31 mouse cellular contexts compared by ENCODE assay signal in the genomic region with DNA sequence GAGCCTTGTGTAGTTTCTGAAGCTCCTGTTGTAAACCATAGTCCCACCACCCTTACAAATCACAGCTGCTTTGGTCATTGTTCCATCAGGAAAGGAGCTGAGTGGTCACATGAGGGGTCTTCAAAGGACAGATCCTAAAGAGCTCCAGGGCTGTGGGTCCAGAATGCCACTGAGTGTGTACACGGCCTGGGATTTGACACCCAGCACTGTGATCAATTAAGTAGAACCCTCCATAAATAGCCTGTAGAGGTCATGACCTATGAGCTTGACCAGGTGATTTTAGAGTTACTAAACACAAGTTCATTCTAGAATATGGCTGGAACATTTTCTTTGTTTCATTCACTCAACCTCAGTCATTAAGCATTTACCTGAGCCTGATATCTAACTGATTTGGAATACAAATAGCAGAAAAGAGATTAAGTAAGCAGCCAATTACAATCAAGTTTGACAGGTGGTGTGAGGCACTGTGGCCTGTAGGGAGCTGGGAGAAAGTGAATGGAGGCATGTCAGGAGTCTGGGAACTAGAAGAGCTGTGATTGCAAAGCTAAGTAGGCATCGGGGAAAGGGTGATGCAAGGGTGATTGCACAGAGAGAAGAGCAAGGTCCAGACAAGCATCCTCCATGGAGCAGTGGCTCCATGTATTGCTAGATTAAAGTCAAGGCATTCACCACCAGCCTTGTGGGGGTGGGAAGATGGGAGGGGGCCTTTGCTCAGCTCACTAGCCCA. TPM values are rescaled to one million over a fixed set of nuclear protein-coding genes. Genes with fewer than 3 reads are reported as not detected.
DNase-seq lines count a peak whose midpoint lies in the region; ATAC-seq and TF ChIP-seq lines count a peak whose summit lies in the region.
"Had no signal": no experiment of that assay in that cellular context is flagged by ENCODE, and none has a peak within 500 bp of the region (broad histone marks: within the 10 kb centered on the region; RNA-seq: fewer than 3 reads in every experiment).

No protein-coding gene starts in this region.

- TF ChIP-seq EP300 in heart, postnatal 0 days (IDR thresholded peaks at IDR 0.05; ENCODE audit: low read depth) = no peak
- TF ChIP-seq EP300 in stomach, postnatal 0 days (optimal IDR thresholded peaks at IDR 0.05) = no peak

- 53% methylated on average over 2 of the region's 2 CpGs for WGBS in heart, postnatal 0 days
- WGBS in midbrain, embryonic 13.5 days = 80% methylated on average over 2 of the region's 2 CpGs
- WGBS in midbrain, postnatal 0 days = 80% methylated on average over 2 of the region's 2 CpGs
- WGBS in midbrain, embryonic 16.5 days = 77% methylated on average over 2 of the region's 2 CpGs
- 49% methylated on average over 2 of the region's 2 CpGs for WGBS in stomach, postnatal 0 days

- no peaks in the 10 kb centered on the region for H3K9me3 ChIP-seq in heart, postnatal 0 days (replicated peaks; ENCODE audit: control insufficient read depth, low read length)
- no peaks in the 10 kb centered on the region for H3K9me3 ChIP-seq in midbrain, embryonic 13.5 days
- no peaks in the 10 kb centered on the region for H3K9me3 ChIP-seq in midbrain, postnatal 0 days (ENCODE audit: low read length)
- H3K9me3 ChIP-seq in midbrain, embryonic 16.5 days (replicated peaks; ENCODE audit: control insufficient read depth, low read length, poor library complexity, severe bottlenecking) = no peaks in the 10 kb centered on the region
- H3K9me3 ChIP-seq in stomach, postnatal 0 days (ENCODE audit: control insufficient read depth, low read length) = no peaks in the 10 kb centered on the region
- H3K9me3 ChIP-seq: embryonic facial prominence, embryonic 12.5 days; forebrain, embryonic 12.5 days; heart, embryonic 13.5 days; midbrain, embryonic 12.5 days had no signal

- no peak for ATAC-seq in heart, postnatal 0 days (ENCODE audit: insufficient read depth, low read depth)
- ATAC-seq in midbrain, embryonic 13.5 days = 0 out of 2 replicates have a peak, but pooled peaks have one; percentile 40
- no peak for ATAC-seq in midbrain, postnatal 0 days (ENCODE audit: low FRiP score)
- peak; percentile 66; the same call in 1 of the 2 replicates for ATAC-seq in midbrain, embryonic 16.5 days
- ATAC-seq in stomach, postnatal 0 days (ENCODE audit: low FRiP score, low TSS enrichment) = peak; percentile 94
- no peak for ATAC-seq in frontal cortex, adult (ENCODE audit: low TSS enrichment)

- no peak overlapping the region for H3K9ac ChIP-seq in heart, postnatal 0 days (replicated peaks; ENCODE audit: low read depth, low read length)
- H3K9ac ChIP-seq in midbrain, embryonic 13.5 days (replicated peaks) = no peak overlapping the region
- no peak overlapping the region for H3K9ac ChIP-seq in midbrain, postnatal 0 days (replicated peaks; ENCODE audit: low read length, poor library complexity, severe bottlenecking)
- no peak overlapping the region for H3K9ac ChIP-seq in midbrain, embryonic 16.5 days (ENCODE audit: low read depth, low read length)
- H3K9ac ChIP-seq in stomach, postnatal 0 days (ENCODE audit: low read length) = no peak overlapping the region
- H3K9ac ChIP-seq: embryonic facial prominence, embryonic 12.5 days; forebrain, embryonic 12.5 days; heart, embryonic 13.5 days; hindbrain, embryonic 14.5 days; midbrain, embryonic 12.5 days had no signal

- no peaks in the 10 kb centered on the region; the same call in 1 of the 2 replicates for H3K4me1 ChIP-seq in heart, postnatal 0 days (ENCODE audit: control insufficient read depth, insufficient read depth)
- H3K4me1 ChIP-seq in midbrain, embryonic 13.5 days (replicated peaks) = no peaks in the 10 kb centered on the region
- no peaks in the 10 kb centered on the region for H3K4me1 ChIP-seq in midbrain, postnatal 0 days (ENCODE audit: insufficient read depth, low read length)
- H3K4me1 ChIP-seq in midbrain, embryonic 16.5 days (ENCODE audit: control insufficient read depth, insufficient read depth, low read length) = no peaks in the 10 kb centered on the region
- no peaks in the 10 kb centered on the region for H3K4me1 ChIP-seq in stomach, postnatal 0 days (replicated peaks; ENCODE audit: control insufficient read depth, insufficient read depth)
- H3K4me1 ChIP-seq: forebrain, embryonic 12.5 days; midbrain, embryonic 12.5 days had no signal

- H3K4me2 ChIP-seq in heart, postnatal 0 days (ENCODE audit: low read depth, low read length) = no peak overlapping the region
- no peak overlapping the region for H3K4me2 ChIP-seq in midbrain, embryonic 13.5 days (replicated peaks)
- no peak overlapping the region for H3K4me2 ChIP-seq in midbrain, postnatal 0 days (ENCODE audit: low read depth, low read length, poor library complexity, severe bottlenecking)
- no peak overlapping the region for H3K4me2 ChIP-seq in midbrain, embryonic 16.5 days (ENCODE audit: low read length)
- no peak overlapping the region for H3K4me2 ChIP-seq in stomach, postnatal 0 days (replicated peaks; ENCODE audit: low read depth)
- H3K4me2 ChIP-seq: embryonic facial prominence, embryonic 12.5 days; forebrain, embryonic 12.5 days; heart, embryonic 13.5 days; hindbrain, embryonic 14.5 days; midbrain, embryonic 12.5 days had no signal

- no peak for TF ChIP-seq CTCF in heart, postnatal 0 days (IDR thresholded peaks at IDR 0.05; ENCODE audit: low read depth)
- no peak for TF ChIP-seq CTCF in midbrain, postnatal 0 days (IDR thresholded peaks at IDR 0.05)
- no peak for TF ChIP-seq CTCF in stomach, postnatal 0 days (IDR thresholded peaks at IDR 0.05; ENCODE audit: low read depth)

- H3K4me3 ChIP-seq in heart, postnatal 0 days (ENCODE audit: low read depth, low read length) = no peak overlapping the region
- H3K4me3 ChIP-seq in midbrain, embryonic 13.5 days (replicated peaks) = no peak overlapping the region
- no peak overlapping the region for H3K4me3 ChIP-seq in midbrain, postnatal 0 days (ENCODE audit: low read depth, low read length)
- no peak overlapping the region for H3K4me3 ChIP-seq in midbrain, embryonic 16.5 days (ENCODE audit: low read depth, low read length)
- no peak overlapping the region for H3K4me3 ChIP-seq in stomach, postnatal 0 days (ENCODE audit: low read depth, low read length)
- H3K4me3 ChIP-seq: embryonic facial prominence, embryonic 12.5 days; forebrain, embryonic 12.5 days; gastrocnemius, adult 2 months; heart, embryonic 13.5 days; midbrain, embryonic 12.5 days had no signal

- peaks cover 42% of the 10 kb centered on the region for H3K36me3 ChIP-seq in heart, postnatal 0 days (replicated peaks; ENCODE audit: control insufficient read depth, insufficient read depth, low read length)
- peaks cover 45% of the 10 kb centered on the region for H3K36me3 ChIP-seq in midbrain, embryonic 13.5 days
- H3K36me3 ChIP-seq in midbrain, postnatal 0 days (ENCODE audit: insufficient read depth, low read length) = peaks cover 33% of the 10 kb centered on the region
- H3K36me3 ChIP-seq in midbrain, embryonic 16.5 days (ENCODE audit: control insufficient read depth, insufficient read depth, low read length) = peaks cover 29% of the 10 kb centered on the region
- peaks cover 18% of the 10 kb centered on the region for H3K36me3 ChIP-seq in stomach, postnatal 0 days (ENCODE audit: control insufficient read depth, insufficient read depth, low read length)

- DNase-seq in heart, postnatal 0 days (ENCODE audit: low spot score) = no peak
- DNase-seq in heart, postnatal 4 days = no peak
- no peak for DNase-seq in midbrain, postnatal 0 days (ENCODE audit: low spot score)
- peak; percentile 64 for DNase-seq in stomach, postnatal 0 days (ENCODE audit: low spot score)
- no peak for DNase-seq in urinary bladder, postnatal 10 days (ENCODE audit: low spot score)
- DNase-seq: adrenal gland, postnatal 10 days; cerebellum, adult 2 months; cerebellum, postnatal 25 days; gastrocnemius, adult 2 months; layer of hippocampus, postnatal 36 days; lung, adult 18-20 months; lung, postnatal 10 days; right cerebral cortex, postnatal 14 days; spleen, adult 18-20 months; thymus, adult 2 months had no signal

- peak overlapping the region; percentile 23; the same call in 1 of the 2 replicates for H3K27ac ChIP-seq in heart, postnatal 0 days (ENCODE audit: low read depth)
- no peak overlapping the region for H3K27ac ChIP-seq in midbrain, embryonic 13.5 days
- no peak overlapping the region for H3K27ac ChIP-seq in midbrain, postnatal 0 days (ENCODE audit: low read depth, low read length)
- H3K27ac ChIP-seq in midbrain, embryonic 16.5 days (ENCODE audit: low read length) = no peak overlapping the region
- H3K27ac ChIP-seq in stomach, postnatal 0 days (replicated peaks) = peak overlapping the region; percentile 61; the same call in 1 of the 2 replicates
- H3K27ac ChIP-seq: embryonic facial prominence, embryonic 12.5 days; forebrain, embryonic 12.5 days; gastrocnemius, adult 2 months; hindbrain, embryonic 14.5 days; midbrain, embryonic 12.5 days had no signal

- no peaks in the 10 kb centered on the region for H3K27me3 ChIP-seq in heart, postnatal 0 days (ENCODE audit: control insufficient read depth, insufficient read depth, low read length)
- no peaks in the 10 kb centered on the region for H3K27me3 ChIP-seq in midbrain, embryonic 13.5 days
- no peaks in the 10 kb centered on the region for H3K27me3 ChIP-seq in midbrain, postnatal 0 days (ENCODE audit: insufficient read depth, low read length)
- H3K27me3 ChIP-seq in midbrain, embryonic 16.5 days (ENCODE audit: control insufficient read depth, insufficient read depth, low read depth, low read length) = no peaks in the 10 kb centered on the region
- H3K27me3 ChIP-seq in stomach, postnatal 0 days (ENCODE audit: control insufficient read depth, insufficient read depth, low read length) = no peaks in the 10 kb centered on the region
- H3K27me3 ChIP-seq: embryonic facial prominence, embryonic 12.5 days; forebrain, embryonic 12.5 days; heart, embryonic 13.5 days; midbrain, embryonic 12.5 days had no signal

RNA-seq across cellular contexts. Expression of gene Osbp, which starts 30.1 kb away (rescaled TPM):
- 32.7 and 43.2 TPM in 2 replicates for total RNA-seq in heart, postnatal 0 days (2014; rRNA removed; ENCODE audit: low replicate concordance)
- polyA plus RNA-seq in heart, postnatal 0 days (2015; fragmentation: Nextera tagmentation; extraction: Ambion mirVana) = 4.7 and 5.1 TPM in 2 replicates
- 10 to 100 TPM; 69.5 to 71.2 TPM for total RNA-seq in heart, postnatal 4 days (2021)
- 3.9 and 4.1 TPM in 2 replicates for polyA plus RNA-seq in midbrain, embryonic 13.5 days (2015; fragmentation: Nextera tagmentation; extraction: Ambion mirVana)
- 24.6 and 28.1 TPM in 2 replicates for total RNA-seq in midbrain, postnatal 0 days (2014; rRNA removed)
- 2.8 TPM in 2 replicates for polyA plus RNA-seq in midbrain, postnatal 0 days (2015; fragmentation: Nextera tagmentation; extraction: Ambion mirVana)
- 3.3 and 3.6 TPM in 2 replicates for polyA plus RNA-seq in midbrain, embryonic 16.5 days (2015; fragmentation: Nextera tagmentation; extraction: Ambion mirVana)
- polyA plus RNA-seq in stomach, postnatal 0 days (2015; fragmentation: Nextera tagmentation; extraction: Ambion mirVana) = 4.3 and 4.5 TPM in 2 replicates

RNA-seq across cellular contexts. Expression of gene Olfr1423, which starts 45.2 kb away (rescaled TPM):
- total RNA-seq in heart, postnatal 0 days (2014; rRNA removed; ENCODE audit: low replicate concordance) = not detected in 2 replicates
- polyA plus RNA-seq in heart, postnatal 0 days (2015; fragmentation: Nextera tagmentation; extraction: Ambion mirVana) = not detected in 2 replicates
- total RNA-seq in heart, postnatal 4 days (2021) = not detected
- polyA plus RNA-seq in midbrain, embryonic 13.5 days (2015; fragmentation: Nextera tagmentation; extraction: Ambion mirVana) = not detected in 2 replicates
- not detected in 2 replicates for total RNA-seq in midbrain, postnatal 0 days (2014; rRNA removed)
- not detected in 2 replicates for polyA plus RNA-seq in midbrain, postnatal 0 days (2015; fragmentation: Nextera tagmentation; extraction: Ambion mirVana)
- not detected in 2 replicates for polyA plus RNA-seq in midbrain, embryonic 16.5 days (2015; fragmentation: Nextera tagmentation; extraction: Ambion mirVana)
- not detected in 2 replicates for polyA plus RNA-seq in stomach, postnatal 0 days (2015; fragmentation: Nextera tagmentation; extraction: Ambion mirVana)
- total RNA-seq: adrenal gland, postnatal 10 days; gastrocnemius, adult 2 months; granulocyte monocyte progenitor cell, adult 5-6 weeks; heart, postnatal 25 days; layer of hippocampus, adult 8-10 months; layer of hippocampus, postnatal 36 days; left cerebral cortex, postnatal 10 days had no signal
- polyA plus RNA-seq: cerebellum, adult 2 months; embryonic facial prominence, embryonic 12.5 days; frontal cortex, adult 2 months; heart, embryonic 13.5 days; hindbrain, embryonic 14.5 days; intestine, embryonic 14.5 days; kidney, embryonic 14.5 days; limb, embryonic 11.5 days; thymus, adult 2 months had no signal

Comparison
In these comparisons a context has a peak if more than half of its experiments do, and no peak if none do; other contexts are left out.
1. ATAC-seq: peak in midbrain, embryonic 13.5 days (single experiment), midbrain, embryonic 16.5 days (single experiment) and stomach, postnatal 0 days (single experiment); none in heart, postnatal 0 days (single experiment), midbrain, postnatal 0 days (single experiment) and frontal cortex, adult (single experiment).
2. H3K27ac ChIP-seq: peak in heart, postnatal 0 days (single experiment) and stomach, postnatal 0 days (single experiment); none in midbrain, embryonic 13.5 days (single experiment), midbrain, postnatal 0 days (single experiment) and midbrain, embryonic 16.5 days (single experiment).